In the genomic region with DNA sequence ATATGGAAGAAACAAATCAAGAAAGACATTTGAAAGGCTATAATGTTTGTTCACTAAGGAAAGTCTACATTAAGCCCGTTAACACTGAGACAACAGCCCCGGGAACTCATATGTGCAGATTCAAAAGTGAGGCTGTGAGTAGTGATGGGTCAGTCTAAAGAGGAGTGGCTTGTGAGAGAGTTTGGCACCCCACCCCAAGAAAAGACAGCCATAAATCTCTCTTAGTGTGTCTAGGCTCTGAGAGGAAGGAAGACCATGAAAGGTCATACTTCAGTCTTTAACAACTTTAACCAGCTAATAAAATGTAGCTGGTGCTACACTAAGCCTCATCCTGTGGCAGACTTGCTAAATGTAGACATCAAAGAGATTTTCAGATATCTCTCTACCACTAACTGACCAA, we compare ENCODE assay signal across 21 mouse cellular contexts.
A peak's percentile ranks its signal among the peaks of the same experiment; 100 is the strongest.
DNase-seq lines count a peak whose midpoint lies in the region; ATAC-seq and TF ChIP-seq lines count a peak whose summit lies in the region.
"Had no signal": no experiment of that assay in that cellular context is flagged by ENCODE, and none has a peak within 500 bp of the region (broad histone marks: within the 10 kb centered on the region; RNA-seq: fewer than 3 reads in every experiment).

No protein-coding gene starts in this region.

- no peak overlapping the region for H3K4me2 ChIP-seq in kidney, embryonic 14.5 days (replicated peaks; ENCODE audit: low read depth, low read length)
- H3K4me2 ChIP-seq in midbrain, postnatal 0 days (ENCODE audit: low read depth, low read length, poor library complexity, severe bottlenecking): no peak overlapping the region
- H3K4me2 ChIP-seq: heart, embryonic 11.5 days; heart, embryonic 15.5 days; hindbrain, embryonic 14.5 days had no signal

- ATAC-seq in kidney, embryonic 14.5 days (ENCODE audit: low FRiP score, low TSS enrichment): peak; percentile 48; the same call in 1 of the 2 replicates
- no peak for ATAC-seq in midbrain, postnatal 0 days (ENCODE audit: low FRiP score)
- ATAC-seq: CD4-positive, CD25-positive, alpha-beta regulatory T cell, adult 4 months; forebrain, embryonic 14.5 days had no signal

- H3K27ac ChIP-seq in kidney, embryonic 14.5 days (ENCODE audit: low read depth, low read length): no peak overlapping the region
- no peak overlapping the region for H3K27ac ChIP-seq in midbrain, postnatal 0 days (ENCODE audit: low read depth, low read length)
- H3K27ac ChIP-seq: embryonic facial prominence, embryonic 10.5 days; heart, embryonic 15.5 days; hindbrain, embryonic 10.5 days; hindbrain, embryonic 14.5 days had no signal

- H3K36me3 ChIP-seq in kidney, embryonic 14.5 days (ENCODE audit: control insufficient read depth, insufficient read depth, low read length): no peaks in the 10 kb centered on the region
- no peaks in the 10 kb centered on the region for H3K36me3 ChIP-seq in midbrain, postnatal 0 days (ENCODE audit: insufficient read depth, low read length)
- H3K36me3 ChIP-seq: G1E; heart, embryonic 15.5 days; hindbrain, embryonic 10.5 days had no signal

- no peaks in the 10 kb centered on the region for H3K27me3 ChIP-seq in kidney, embryonic 14.5 days (ENCODE audit: control insufficient read depth, insufficient read depth, low read length)
- no peaks in the 10 kb centered on the region for H3K27me3 ChIP-seq in midbrain, postnatal 0 days (ENCODE audit: insufficient read depth, low read length)
- H3K27me3 ChIP-seq: heart, embryonic 15.5 days had no signal

- H3K4me1 ChIP-seq in kidney, embryonic 14.5 days (ENCODE audit: control insufficient read depth, insufficient read depth, low read length): 0 out of 2 replicates have a peak, but pooled peaks cover 2% of the 10 kb centered on the region
- H3K4me1 ChIP-seq in midbrain, postnatal 0 days (ENCODE audit: insufficient read depth, low read length): no peaks in the 10 kb centered on the region

- no peak overlapping the region for H3K9ac ChIP-seq in kidney, embryonic 14.5 days (ENCODE audit: low read depth, low read length)
- no peak overlapping the region for H3K9ac ChIP-seq in midbrain, postnatal 0 days (replicated peaks; ENCODE audit: low read length, poor library complexity, severe bottlenecking)
- H3K9ac ChIP-seq: heart, embryonic 15.5 days; hindbrain, embryonic 14.5 days had no signal

- no peak overlapping the region for H3K4me3 ChIP-seq in kidney, embryonic 14.5 days (ENCODE audit: low read length)
- H3K4me3 ChIP-seq in midbrain, postnatal 0 days (ENCODE audit: low read depth, low read length): no peak overlapping the region
- H3K4me3 ChIP-seq: embryonic facial prominence, embryonic 10.5 days; heart, embryonic 15.5 days; hindbrain, embryonic 10.5 days had no signal

- no peak for TF ChIP-seq CTCF in midbrain, postnatal 0 days (IDR thresholded peaks at IDR 0.05)

- H3K9me3 ChIP-seq in kidney, embryonic 14.5 days (ENCODE audit: control insufficient read depth, low read length): no peaks in the 10 kb centered on the region
- no peaks in the 10 kb centered on the region for H3K9me3 ChIP-seq in midbrain, postnatal 0 days (ENCODE audit: low read length)
- H3K9me3 ChIP-seq: embryonic facial prominence, embryonic 10.5 days; G1E; heart, embryonic 15.5 days; hindbrain, embryonic 10.5 days had no signal

- WGBS in kidney, embryonic 14.5 days: 51% methylated on average over 2 of the region's 2 CpGs
- WGBS in midbrain, postnatal 0 days: 93% methylated on average over 2 of the region's 2 CpGs

- peak; percentile 34 for DNase-seq in adrenal gland, adult 2 months
- DNase-seq in adrenal gland, adult 8-10 months: no peak
- DNase-seq in kidney, adult 11 months: peak; percentile 29
- DNase-seq in kidney, adult 18-20 months: no peak
- peak; percentile 53 for DNase-seq in kidney, postnatal 14 days
- no peak for DNase-seq in left cerebral cortex, adult 11 months (ENCODE audit: low spot score)
- DNase-seq in midbrain, postnatal 0 days (ENCODE audit: low spot score): no peak
- DNase-seq: adrenal gland, postnatal 14 days; B cell, adult 2 months; cerebellum, adult 18-20 months; cerebellum, postnatal 10 days; heart, adult 18-20 months had no signal

Comparison
In these comparisons a context has a peak if more than half of its experiments do, and no peak if none do; other contexts are left out.
1. DNase-seq: peak in adrenal gland, adult 2 months (single experiment), kidney, adult 11 months (single experiment) and kidney, postnatal 14 days (single experiment); none in adrenal gland, adult 8-10 months (single experiment), kidney, adult 18-20 months (single experiment), left cerebral cortex, adult 11 months (single experiment) and midbrain, postnatal 0 days (single experiment).